Mouse (Mus musculus): Measurements from ENCODE around the gene Gins3.

Gene Gins3

DNA sequence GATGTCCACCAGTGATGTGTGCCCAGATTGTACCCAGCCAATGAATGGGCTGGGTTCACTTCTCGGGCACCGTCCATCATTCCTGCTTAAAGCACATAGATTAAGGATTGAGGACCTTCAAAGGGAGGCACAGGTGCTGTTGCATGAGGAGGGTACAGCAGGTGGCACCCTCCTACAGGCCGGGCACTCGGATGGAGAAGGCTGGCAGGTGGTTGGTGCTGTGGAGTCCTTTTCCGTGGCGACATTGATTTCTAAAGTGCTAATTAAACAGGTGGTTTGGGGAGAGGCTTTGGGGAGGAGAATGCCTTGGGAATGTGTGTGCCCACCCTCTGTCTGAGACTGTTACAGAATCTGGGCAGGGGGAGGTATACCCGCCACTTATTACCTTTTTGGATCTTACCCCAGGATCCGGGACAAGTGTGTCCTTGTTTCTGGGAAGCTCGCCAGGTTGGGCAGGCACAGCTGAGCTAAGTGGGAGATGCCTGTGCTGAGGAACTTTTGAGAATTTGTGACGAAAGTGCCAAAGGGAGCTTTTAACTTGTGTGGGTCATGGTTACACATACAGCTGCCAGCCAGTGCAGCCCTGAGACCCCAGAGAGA, 54.9 kb downstream of the Gins3 start:
- in situ Hi-C loops (cut with MboI; ENCODE audit: low sequenced_read_pairs), result no loop called here

- in situ Hi-C loops (cut with MboI; ENCODE audit: low sequenced_read_pairs), result no loop called here
Observed at GRCm38 (mm10) chr8:95690929-95691541, 57.8 kb downstream of the Gins3 start.

- in situ Hi-C loops (cut with MboI; ENCODE audit: low sequenced_read_pairs), result no loop called here
Observed at GRCm38 (mm10) chr8:95694631-95695030, 61.4 kb downstream of the Gins3 start.
